Mouse (Mus musculus) heart, adult 2 months (tissue): ENCODE measurements at regions not wholly inside any gene's neighbourhood (a gene's known extent, or its start where the extent isn't known, plus 50 kb on each side); places are given as distances from the start of the nearest gene placed in this dataset.

Source experiments
- CTCF ChIP-seq: fragments of 200-600 bp; IDR thresholded peaks from 2 replicates; pipeline ENCODE4 v1.8.1; 2022; ENCODE audit warnings: antibody characterized with exemption, mild to moderate bottlenecking, moderate library complexity
- POLR2A ChIP-seq: fragments of 200-500 bp; IDR thresholded peaks from 2 replicates; pipeline ENCODE4 v1.6.1; 2011; ENCODE audit warnings: mild to moderate bottlenecking, low read depth, low read length, control low read depth; ENCODE audit not compliant: insufficient read depth

DNA sequence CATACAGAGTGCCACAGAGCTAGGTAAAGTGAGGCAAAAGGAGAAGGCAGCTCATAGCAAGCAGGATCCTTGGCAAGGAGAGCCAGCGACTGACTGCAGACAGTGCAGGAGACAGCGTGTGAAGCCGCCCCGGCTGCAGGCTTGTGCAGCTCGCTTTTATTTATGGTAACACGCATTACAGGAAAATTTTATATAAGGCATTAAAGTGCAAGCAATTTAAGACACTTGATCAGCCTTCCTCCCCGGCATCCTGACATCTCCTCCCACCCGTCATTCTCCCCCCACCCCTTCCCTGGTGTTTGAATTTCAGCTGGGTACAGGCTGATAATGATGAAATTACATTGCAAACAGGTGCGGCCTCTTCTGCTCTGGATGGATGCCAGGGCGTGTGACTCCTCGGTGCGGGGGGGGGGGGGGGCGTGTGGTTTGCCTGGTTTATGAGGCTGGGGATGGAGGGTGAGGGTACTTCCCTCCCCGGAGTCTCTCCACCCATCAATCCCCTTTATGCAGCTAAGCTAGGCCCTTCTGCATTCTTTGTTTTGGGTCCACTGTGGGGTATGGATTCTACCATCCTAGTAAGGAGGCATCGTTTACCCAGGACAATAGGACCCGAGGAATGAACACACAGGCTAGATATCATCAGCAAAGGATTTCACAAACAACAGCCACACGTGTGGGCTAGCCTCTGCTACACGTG is 135.0 kb upstream of the Rbm19 start:
- TF ChIP-seq CTCF (no peak), POLR2A (no peak)
